Mouse (Mus musculus) liver, postnatal 0 days (tissue): Measurements from ENCODE around the gene Pde4b.

Source experiments
- CTCF ChIP-seq: sonication (generic); IDR thresholded peaks from 2 replicates; pipeline ENCODE4 v1.5.1; 2016; ENCODE audit warnings: antibody characterized with exemption, low read depth
- EP300 ChIP-seq: IDR thresholded peaks from 2 replicates; pipeline ENCODE4 v1.6.1; 2016; ENCODE audit warnings: antibody characterized with exemption, low read depth, mild to moderate bottlenecking

- TF ChIP-seq CTCF (no peak), EP300 (no peak)
Observed at GRCm38 (mm10) chr4:102235151-102235550, 147.8 kb downstream of the Pde4b start.
